Mouse (Mus musculus) B cell, adult 67 days (primary cell): ENCODE data around the gene Vsig4. TPM values are rescaled to one million over a fixed set of nuclear protein-coding genes. Genes with fewer than 3 reads are reported as not detected.

Source experiments
- total RNA-seq, 2 experiments: library from RNA; stranded (reverse); gene quantifications; 4 replicates each; pipeline ENCODE4 v1.2.4; 2023

Vsig4 gene
- total RNA-seq = not detected

DNA sequence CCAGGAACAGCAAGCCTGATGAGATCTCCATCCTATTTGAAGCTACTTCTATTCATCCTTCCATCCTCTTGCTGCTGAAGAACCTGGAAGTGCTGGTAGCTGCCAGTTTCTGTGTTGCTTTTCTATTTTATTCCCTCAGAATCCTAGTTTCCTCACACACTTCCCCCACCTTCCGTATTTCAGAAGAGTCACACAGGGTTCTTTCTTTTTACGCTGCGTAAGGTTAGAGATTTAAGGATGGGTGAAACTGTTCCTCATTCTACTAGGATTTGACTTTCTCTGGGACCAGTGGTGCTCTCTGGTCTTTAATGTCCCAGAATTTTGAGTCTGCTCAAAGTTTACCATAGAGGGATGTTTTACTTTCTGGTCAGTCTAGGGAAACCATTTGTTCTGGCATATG is at the start of gene Vsig4:
Vsig4 (minus strand) TSS at position 101 of the 400 bp plus-strand sequence.

Other genes with a start within 250 kb of the Vsig4 start
- 100 to 1,000 TPM; 686 to 720 TPM for gene Msn, start 197.4 kb downstream of the Vsig4 start, total RNA-seq
- not detected for gene Heph, start 161.9 kb upstream of the Vsig4 start, total RNA-seq
- not detected for gene Hsf3, start 162.9 kb upstream of the Vsig4 start, total RNA-seq